Mouse (Mus musculus) heart, postnatal 25 days (tissue): ENCODE results near the gene Olfr1014. TPM values are rescaled to one million over a fixed set of nuclear protein-coding genes. Genes with fewer than 3 reads are reported as not detected.

Experiments
- DNase-seq: peaks from one replicate; pipeline ENCODE4 v3.0.0; 2022; ENCODE audit warnings: low spot score
- intact Hi-C: fragments of 180-260 bp; cut with DNase I; formaldehyde crosslinking; loops from one replicate; pipeline ENCODE4 v1.15.1; 2025
- total RNA-seq, 2 experiments: library from RNA; stranded (reverse); gene quantifications; 2 replicates each; pipeline ENCODE4 v1.2.3; 2021

The Olfr1014 gene
- not detected for total RNA-seq

- DNase-seq = no peak
- intact Hi-C loops = no loop called here
These were observed at the start of gene Olfr1014 for GRCm38 (mm10) chr2:85772413-85772812. Gene Olfr1014, plus strand, starts transcription at chr2:85772713.

GRCm38 (mm10) chr2:85725793-85726192, 46.7 kb upstream of the Olfr1014 start:
- intact Hi-C loops = loop anchor here (1.0 kb wide), 1 partner anchor 739 kb away; no protein-coding TSS in a partner anchor
- no peak for DNase-seq

GRCm38 (mm10) chr2:85753822-85754221, 18.7 kb upstream of the Olfr1014 start:
- intact Hi-C loops = no loop called here
- DNase-seq = no peak

- intact Hi-C loops = no loop called here
- no peak for DNase-seq
These were observed 9.8 kb upstream of the Olfr1014 start, which contains the start of gene Olfr1012 for GRCm38 (mm10) chr2:85762666-85763065. Gene Olfr1012, minus strand, starts transcription at chr2:85762766.

GRCm38 (mm10) chr2:85766798-85767197, 5.7 kb upstream of the Olfr1014 start, which contains the start of gene Olfr1013:
Gene Olfr1013, plus strand, starts transcription at chr2:85767098.
- no peak for DNase-seq
- intact Hi-C loops = no loop called here

GRCm38 (mm10) chr2:85781717-85782116, 9.2 kb downstream of the Olfr1014 start, which contains the start of gene Olfr1015:
Gene Olfr1015, plus strand, starts transcription at chr2:85782017.
- no peak for DNase-seq
- intact Hi-C loops = no loop called here

- intact Hi-C loops = no loop called here
- DNase-seq = no peak
These were observed 19.8 kb downstream of the Olfr1014 start for GRCm38 (mm10) chr2:85792331-85792730.

DNA sequence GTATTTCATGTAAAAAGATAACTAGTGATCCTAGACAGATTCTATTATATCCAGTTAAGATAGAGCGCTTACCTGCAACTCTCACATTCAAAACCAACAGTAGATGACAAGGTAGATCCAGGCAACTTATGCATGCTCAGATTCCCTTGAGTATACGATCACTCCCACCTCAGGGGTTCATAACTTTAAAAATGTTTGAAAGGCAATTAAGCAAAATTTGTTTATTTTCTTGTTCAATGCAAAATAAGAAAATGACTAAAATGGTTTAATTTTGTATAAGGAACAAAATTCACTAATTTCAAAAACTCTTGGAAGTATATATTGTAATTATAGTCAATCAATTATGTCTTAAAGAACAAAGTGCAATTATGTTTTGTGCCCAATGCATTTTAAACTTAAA, 29.9 kb downstream of the Olfr1014 start, which contains the start of gene Olfr1016:
Olfr1016 (minus strand) TSS at position 101 of the 400 bp plus-strand sequence.
- intact Hi-C loops = no loop called here

DNA sequence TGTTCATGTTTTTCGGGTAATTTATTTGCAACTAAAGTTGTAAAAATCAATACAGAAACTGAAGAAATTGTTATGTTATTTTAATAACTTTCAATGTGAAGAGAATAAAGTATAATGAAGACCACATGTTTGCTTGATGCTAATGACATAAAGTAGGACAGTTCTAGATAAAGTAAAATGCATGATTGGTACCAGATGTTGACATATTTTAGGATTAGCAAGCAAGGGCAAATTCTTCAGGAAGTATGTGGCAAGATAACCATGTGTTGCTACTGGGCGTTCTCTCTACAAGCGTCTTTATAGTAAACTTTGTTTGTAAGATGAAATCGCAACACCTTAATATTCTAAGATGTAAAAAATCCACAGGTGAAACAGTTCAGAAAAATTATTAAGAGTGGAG, 32.0 kb downstream of the Olfr1014 start:
- DNase-seq = no peak
- intact Hi-C loops = no loop called here

More for the DNA sequence above, 29.9 kb downstream of the Olfr1014 start, which contains the start of gene Olfr1016:
- DNase-seq = no peak

DNA sequence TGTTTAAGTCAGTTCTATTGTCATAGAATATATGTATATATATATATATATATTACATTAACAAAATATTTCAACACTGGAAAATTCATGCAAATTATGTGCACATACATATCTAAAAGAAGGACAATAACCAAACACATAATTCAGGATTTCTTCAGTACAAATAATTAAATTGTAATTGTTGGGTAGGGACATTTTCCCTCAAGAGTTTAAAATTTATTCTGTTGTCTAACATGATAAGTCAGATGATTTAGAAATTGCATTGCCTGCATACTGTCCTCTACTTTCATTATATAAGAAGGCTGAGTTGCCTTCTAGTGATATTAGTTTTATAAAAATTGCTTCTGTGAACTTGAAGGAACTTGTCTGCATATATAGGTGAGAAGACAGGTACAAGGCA, 45.7 kb downstream of the Olfr1014 start, which contains the start of gene Olfr1018:
Olfr1018 (plus strand) TSS at position 301 of the 400 bp plus-strand sequence.
- intact Hi-C loops = no loop called here
- DNase-seq = no peak

Other genes starting within 250 kb of the Olfr1014 start
- gene Olfr996, start 193.5 kb upstream of the Olfr1014 start, total RNA-seq = not detected
- not detected for gene Olfr998, start 183.8 kb upstream of the Olfr1014 start, total RNA-seq
- gene Olfr1000, start 160.8 kb upstream of the Olfr1014 start, total RNA-seq = not detected
- not detected for gene Olfr1002, start 122.0 kb upstream of the Olfr1014 start, total RNA-seq
- not detected for gene Olfr154, start 108.3 kb upstream of the Olfr1014 start, total RNA-seq
- gene Olfr1006, start 93.9 kb upstream of the Olfr1014 start, total RNA-seq = not detected
- gene Olfr1008, start 83.3 kb upstream of the Olfr1014 start, total RNA-seq = not detected
- gene Olfr1009, start 57.3 kb upstream of the Olfr1014 start, total RNA-seq = not detected
- gene Olfr1012, start 9.9 kb upstream of the Olfr1014 start, total RNA-seq = not detected
- gene Olfr1013, start 5.6 kb upstream of the Olfr1014 start, total RNA-seq = not detected
- not detected for gene Olfr1015, start 9.3 kb downstream of the Olfr1014 start, total RNA-seq
- gene Olfr1016, start 29.8 kb downstream of the Olfr1014 start, total RNA-seq = not detected
- gene Olfr1018, start 45.8 kb downstream of the Olfr1014 start, total RNA-seq = not detected
- not detected for gene Olfr1019, start 72.8 kb downstream of the Olfr1014 start, total RNA-seq
- gene Olfr1020, start 74.3 kb downstream of the Olfr1014 start, total RNA-seq = not detected
- not detected for gene Olfr1022, start 95.9 kb downstream of the Olfr1014 start, total RNA-seq
- gene Olfr1023, start 112.9 kb downstream of the Olfr1014 start, total RNA-seq = not detected
- gene Olfr1024, start 132.3 kb downstream of the Olfr1014 start, total RNA-seq = not detected
- not detected for gene Olfr1025-ps1, start 142.5 kb downstream of the Olfr1014 start, total RNA-seq
- not detected for gene Olfr1026, start 148.8 kb downstream of the Olfr1014 start, total RNA-seq
- not detected for gene Olfr1028, start 177.7 kb downstream of the Olfr1014 start, total RNA-seq
- not detected for gene Olfr1029, start 201.2 kb downstream of the Olfr1014 start, total RNA-seq
- gene Olfr1030, start 206.6 kb downstream of the Olfr1014 start, total RNA-seq = not detected
- not detected for gene Olfr1031, start 217.6 kb downstream of the Olfr1014 start, total RNA-seq
- gene Olfr1032, start 232.8 kb downstream of the Olfr1014 start, total RNA-seq = not detected
- gene Olfr1033, start 247.9 kb downstream of the Olfr1014 start, total RNA-seq = 1 to 10 TPM; 5.3 to 6.2 TPM